Mouse (Mus musculus) forebrain, embryonic 14.5 days (tissue): ENCODE data around the gene Hist1h2bl. TPM values are rescaled to one million over a fixed set of nuclear protein-coding genes. Genes with fewer than 3 reads are reported as not detected.
"Not testable (repeated sequence)": the region's sequence is repeated elsewhere in the genome, so short reads cannot be mapped to it uniquely, and the experiment has no call there.

Source experiments
- ATAC-seq: fragments of 200-750 bp; cut with Nextera tagmentation; 2 replicates; pipeline ENCODE4 v1.8.0; 2017; ENCODE audit warnings: mild to moderate bottlenecking, moderate library complexity
- DNase-seq: peaks from one replicate; pipeline ENCODE4 v3.0.0-alpha.2; 2015; ENCODE audit warnings: low spot score
- H3K27ac ChIP-seq: fragments of 300-500 bp; sonication (generic); 2 replicates; pipeline ENCODE4 v1.5.1; 2014; ENCODE audit warnings: low read depth, mild to moderate bottlenecking, control low read depth, low read length, moderate library complexity
- H3K27me3 ChIP-seq: fragments of 300-500 bp; sonication (generic); replicated peaks from 2 replicates; pipeline ENCODE4 v1.6.1; 2014; ENCODE audit warnings: low read length, control low read depth, mixed read lengths; ENCODE audit not compliant: control insufficient read depth, insufficient read depth
- H3K36me3 ChIP-seq: fragments of 300-500 bp; sonication (generic); 2 replicates; pipeline ENCODE4 v1.6.1; 2014; ENCODE audit warnings: low read length, control low read depth; ENCODE audit not compliant: control insufficient read depth, insufficient read depth
- H3K4me1 ChIP-seq: fragments of 300-500 bp; sonication (generic); 2 replicates; pipeline ENCODE4 v1.6.1; 2014; ENCODE audit warnings: antibody characterized with exemption, low read length, control low read depth; ENCODE audit not compliant: control insufficient read depth, insufficient read depth
- H3K4me2 ChIP-seq: fragments of 300-500 bp; sonication (generic); 2 replicates; pipeline ENCODE4 v1.6.1; 2014; ENCODE audit warnings: mild to moderate bottlenecking, control low read depth, low read length
- H3K4me3 ChIP-seq: fragments of 300-500 bp; sonication (generic); 2 replicates; pipeline ENCODE4 v1.5.1; 2014; ENCODE audit warnings: low read depth, low read length, control low read depth
- H3K9ac ChIP-seq: fragments of 300-500 bp; sonication (generic); 2 replicates; pipeline ENCODE4 v1.6.1; 2014; ENCODE audit warnings: mild to moderate bottlenecking, low read length, control low read depth, moderate library complexity
- H3K9me3 ChIP-seq: fragments of 300-500 bp; sonication (generic); replicated peaks from 2 replicates; pipeline ENCODE4 v1.6.1; 2016; ENCODE audit warnings: low read length, control low read depth, mixed read lengths; ENCODE audit not compliant: control insufficient read depth
- WGBS: fragments of 180-500 bp; shearing (Covaris S2); extraction: QIAGEN DNeasy Blood & Tissue Kit; methylation state at CpG from one replicate; pipeline ENCODE4 v1.1.7; 2014; 5-methylcytosine and 5-hydroxymethylcytosine counted together
- polyA plus RNA-seq: library from polyadenylated mRNA; unstranded; fragments of >200 nt; fragmentation: Nextera tagmentation; extraction: Ambion mirVana; gene quantifications from 2 replicates; pipeline ENCODE4 v1.2.1, GENCODE M21; 2014

Hist1h2bl gene
- 3.7 and 4.2 TPM in 2 replicates for polyA plus RNA-seq

- H3K9me3 ChIP-seq, H3K27me3 ChIP-seq, H3K36me3 ChIP-seq: not testable (repeated sequence)
- DNase-seq (peak; percentile 99), ATAC-seq (peak; percentile 94)
- peak within 1 kb of the TSS; percentile 84 for H3K4me2 ChIP-seq
- peaks cover 25% of the 10 kb centered on the region for H3K4me1 ChIP-seq
- WGBS, result under 1% methylated on average over 26 of the region's 50 CpGs
- H3K4me3 ChIP-seq, result peak within 1 kb of the TSS; percentile 40
- peak within 1 kb of the TSS; percentile 94 for H3K27ac ChIP-seq
- peak within 1 kb of the TSS; percentile 80 for H3K9ac ChIP-seq
These were observed at the start of gene Hist1h2bl, which contains the start of gene Hist1h2ai for GRCm38 (mm10) chr13:21715864-21716539. TSS of gene Hist1h2bl (minus strand) at chr13:21716143. TSS of gene Hist1h2ai (plus strand) at chr13:21716422.

GRCm38 (mm10) chr13:21755707-21756106, 39.8 kb upstream of the Hist1h2bl start:
- Histone ChIP-seq H3K27ac (no peak overlapping the region), H3K9me3 (no peaks in the 10 kb centered on the region), H3K36me3 (no peaks in the 10 kb centered on the region), H3K9ac (no peak overlapping the region), H3K27me3 (no peaks in the 10 kb centered on the region), H3K4me1 (peaks cover 9% of the 10 kb centered on the region), H3K4me2 (peak overlapping the region; percentile 57), H3K4me3 (no peak overlapping the region)
- no peak for ATAC-seq
- WGBS, result 40% methylated on average over 1 of the region's 1 CpGs
- no peak for DNase-seq

GRCm38 (mm10) chr13:21754294-21755001, 38.5 kb upstream of the Hist1h2bl start:
- not testable (repeated sequence) for ATAC-seq, H3K9me3 ChIP-seq
- peak overlapping the region; percentile 77 for H3K4me2 ChIP-seq

GRCm38 (mm10) chr13:21753524-21754285, 37.8 kb upstream of the Hist1h2bl start, which contains the start of the genes Hist1h2ak and Hist1h2bn:
TSS of gene Hist1h2ak (minus strand) at chr13:21753827.
TSS of gene Hist1h2bn (plus strand) at chr13:21754123.
- DNase-seq, result peak; percentile 99
- Histone ChIP-seq H3K4me2 (peak within 1 kb of the TSS; percentile 77), H3K27ac (peak within 1 kb of the TSS; percentile 91), H3K4me3 (peak within 1 kb of the TSS; percentile 39), H3K9ac (peak within 1 kb of the TSS; percentile 68), H3K4me1 (peaks cover 17% of the 10 kb centered on the region)
- H3K27me3 ChIP-seq, H3K9me3 ChIP-seq, H3K36me3 ChIP-seq: not testable (repeated sequence)
- 0% methylated on average over 38 of the region's 50 CpGs for WGBS
- peak; percentile 94 for ATAC-seq

More at GRCm38 (mm10) chr13:21754294-21755001, 38.5 kb upstream of the Hist1h2bl start:
- Histone ChIP-seq H3K27ac (peak overlapping the region; percentile 86), H3K9ac (peak overlapping the region; percentile 64), H3K4me3 (peak overlapping the region; percentile 39)
- WGBS, result 0% methylated on average over 21 of the region's 26 CpGs
- DNase-seq, result peak; percentile 78
- H3K4me1 ChIP-seq, H3K36me3 ChIP-seq, H3K27me3 ChIP-seq: not testable (repeated sequence)

GRCm38 (mm10) chr13:21753051-21753523, 37.1 kb upstream of the Hist1h2bl start:
- H3K27me3 ChIP-seq, result no peaks in the 10 kb centered on the region
- no peak for ATAC-seq
- H3K4me1 ChIP-seq, result peaks cover 21% of the 10 kb centered on the region
- peak overlapping the region; percentile 77 for H3K4me2 ChIP-seq
- DNase-seq, result peak; percentile 24
- no peaks in the 10 kb centered on the region for H3K9me3 ChIP-seq
- H3K27ac ChIP-seq, result peak overlapping the region; percentile 91
- H3K4me3 ChIP-seq, result peak overlapping the region; percentile 39
- under 1% methylated on average over 10 of the region's 10 CpGs for WGBS
- no peaks in the 10 kb centered on the region for H3K36me3 ChIP-seq
- peak overlapping the region; percentile 68 for H3K9ac ChIP-seq

GRCm38 (mm10) chr13:21752356-21752755, 36.4 kb upstream of the Hist1h2bl start:
- DNase-seq (no peak), ATAC-seq (no peak)
- WGBS, result 42% methylated on average over 3 of the region's 3 CpGs
- Histone ChIP-seq H3K4me1 (peaks cover 24% of the 10 kb centered on the region), H3K9ac (peak overlapping the region; percentile 18; the same call in 1 of the 2 replicates), H3K9me3 (no peaks in the 10 kb centered on the region), H3K4me3 (no peak overlapping the region), H3K27me3 (no peaks in the 10 kb centered on the region), H3K27ac (peak overlapping the region; percentile 91), H3K36me3 (no peaks in the 10 kb centered on the region), H3K4me2 (peak overlapping the region; percentile 77)

GRCm38 (mm10) chr13:21751827-21752226, 35.9 kb upstream of the Hist1h2bl start:
- 76% methylated on average over 3 of the region's 3 CpGs for WGBS
- Histone ChIP-seq H3K27me3 (no peaks in the 10 kb centered on the region), H3K27ac (peak overlapping the region; percentile 91), H3K9me3 (no peaks in the 10 kb centered on the region), H3K4me2 (peak overlapping the region; percentile 77; the same call in 1 of the 2 replicates), H3K36me3 (no peaks in the 10 kb centered on the region), H3K9ac (no peak overlapping the region), H3K4me3 (no peak overlapping the region), H3K4me1 (peaks cover 26% of the 10 kb centered on the region)
- DNase-seq (no peak), ATAC-seq (no peak)

GRCm38 (mm10) chr13:21751417-21751816, 35.5 kb upstream of the Hist1h2bl start:
- Histone ChIP-seq H3K4me1 (peaks cover 26% of the 10 kb centered on the region), H3K9ac (no peak overlapping the region), H3K4me2 (no peak overlapping the region), H3K9me3 (no peaks in the 10 kb centered on the region), H3K36me3 (no peaks in the 10 kb centered on the region), H3K27ac (peak overlapping the region; percentile 91; the same call in 1 of the 2 replicates), H3K27me3 (no peaks in the 10 kb centered on the region), H3K4me3 (no peak overlapping the region)
- ATAC-seq (no peak), DNase-seq (no peak)
